Mouse (Mus musculus) adrenal gland, adult 8-10 months (tissue): Measurements from ENCODE around the gene Fdxacb1. TPM values are rescaled to one million over a fixed set of nuclear protein-coding genes. Genes with fewer than 3 reads are reported as not detected.

ENCODE experiments used
- DNase-seq: peaks from one replicate; pipeline ENCODE4 v3.0.0; 2022
- total RNA-seq, 4 experiments: library from RNA; stranded (reverse); gene quantifications; 2 replicates each; pipeline ENCODE4 v1.2.4; 2022

The Fdxacb1 gene
- total RNA-seq, 4 experiments from 2014 or later: 5.3 to 8.9 (median 6.7) TPM

GRCm38 (mm10) chr9:50808471-50808870, 40.4 kb downstream of the Fdxacb1 start:
- no peak for DNase-seq

DNA sequence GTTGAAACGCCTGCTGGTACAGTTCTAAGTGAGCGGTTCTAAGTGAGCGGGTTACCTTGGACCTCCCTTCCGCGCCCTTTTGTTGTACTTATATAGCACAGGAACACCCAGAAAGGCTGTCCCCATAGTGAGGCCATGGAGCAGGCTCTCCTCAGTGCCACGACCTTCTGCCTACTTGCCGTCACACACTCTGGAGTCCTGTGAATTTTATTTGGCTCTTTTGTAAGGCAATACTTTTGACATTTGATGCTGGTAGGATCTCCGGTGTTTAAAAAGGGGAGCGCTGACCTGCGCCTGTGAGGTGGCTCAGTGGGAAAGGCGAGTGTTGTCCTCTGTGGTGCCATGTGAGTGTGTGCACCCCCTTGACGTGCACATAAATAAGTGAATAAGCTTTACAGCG, 41.1 kb downstream of the Fdxacb1 start:
- no peak for DNase-seq

GRCm38 (mm10) chr9:50811187-50811586, 43.2 kb downstream of the Fdxacb1 start:
- no peak for DNase-seq

GRCm38 (mm10) chr9:50811746-50812145, 43.7 kb downstream of the Fdxacb1 start:
- DNase-seq: no peak

DNA sequence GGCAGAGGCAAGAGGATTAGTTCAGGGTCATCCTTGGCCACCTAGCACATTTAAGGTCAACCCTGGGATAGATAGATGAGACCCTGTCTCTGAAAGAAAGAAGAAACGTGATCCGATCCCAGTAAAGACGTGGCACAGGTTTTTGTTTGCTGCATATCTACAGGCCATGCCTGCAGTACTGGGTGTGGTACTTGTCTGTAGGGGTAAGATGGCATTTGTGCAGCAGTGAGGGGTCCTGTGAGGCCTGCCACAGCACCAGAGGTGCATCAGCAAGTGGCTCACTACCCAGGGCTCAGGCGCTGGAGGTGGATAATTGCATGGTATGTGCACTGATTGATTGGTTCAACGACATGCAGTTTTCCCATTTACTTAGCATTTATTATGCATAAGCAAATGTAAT, 45.8 kb downstream of the Fdxacb1 start:
- no peak for DNase-seq

DNA sequence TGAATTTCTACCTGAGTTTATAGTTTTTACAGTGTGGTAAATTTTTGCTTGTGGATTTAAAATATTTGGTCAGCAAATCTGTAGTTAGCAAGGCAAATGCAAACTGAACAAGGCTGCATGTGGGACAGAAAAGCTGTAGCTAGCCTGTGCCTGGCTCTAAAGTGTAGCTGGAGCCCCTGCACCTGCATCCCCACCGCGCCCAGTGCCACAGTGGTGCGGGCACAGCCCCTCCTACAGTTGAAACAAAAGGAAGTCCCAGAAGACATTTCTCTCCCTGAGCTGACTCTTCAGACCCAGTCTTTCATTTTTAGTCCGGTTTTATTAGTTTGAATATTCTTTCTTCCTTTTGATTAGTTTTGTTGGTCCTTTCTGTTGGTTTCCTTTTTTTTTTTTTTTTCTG, 47.6 kb downstream of the Fdxacb1 start:
- no peak for DNase-seq

- DNase-seq: no peak
Observed at GRCm38 (mm10) chr9:50816512-50816911, 48.5 kb downstream of the Fdxacb1 start.

GRCm38 (mm10) chr9:50818050-50818449, 50.0 kb downstream of the Fdxacb1 start:
- no peak for DNase-seq

- DNase-seq: no peak
Observed at GRCm38 (mm10) chr9:50819716-50820115, 51.7 kb downstream of the Fdxacb1 start.

DNA sequence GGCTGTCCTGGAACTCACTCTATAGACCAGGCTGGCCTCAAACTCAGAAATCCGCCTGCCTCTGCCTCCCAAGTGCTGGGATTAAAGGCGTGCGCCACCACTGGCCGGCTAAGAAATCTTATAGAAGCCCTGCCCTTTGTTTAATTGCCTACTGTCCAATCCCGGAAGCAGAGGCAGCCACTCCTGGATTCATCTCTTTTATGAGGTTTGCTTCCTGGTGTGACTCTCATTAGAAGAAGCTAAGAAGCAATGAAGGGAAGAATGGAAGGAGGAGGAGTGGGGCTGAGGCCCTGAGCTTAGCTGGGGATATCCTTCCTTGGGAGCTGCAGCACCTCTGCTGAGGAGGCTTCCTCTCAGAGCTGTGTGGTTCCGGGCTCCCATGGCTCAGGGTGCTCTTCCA, 53.6 kb downstream of the Fdxacb1 start:
- DNase-seq: no peak

DNA sequence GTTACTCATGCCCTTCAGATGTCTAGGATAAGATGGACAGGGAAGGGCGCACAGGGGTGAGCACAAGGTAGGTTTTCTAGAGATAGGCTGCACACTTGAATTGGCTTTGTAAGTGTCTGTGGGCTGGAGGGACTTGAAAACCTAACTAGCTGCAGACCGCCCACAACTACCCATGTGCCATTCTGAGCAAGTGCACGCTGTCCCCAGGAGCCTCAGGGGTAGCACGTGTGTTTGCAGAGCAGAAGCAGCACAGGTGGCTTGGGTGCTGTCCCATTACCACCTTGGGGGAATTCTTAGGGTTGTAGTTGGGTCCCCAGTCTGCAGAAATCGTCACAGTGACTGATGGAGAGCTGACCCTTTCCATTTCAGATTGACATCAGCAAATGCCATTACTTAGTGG, 54.2 kb downstream of the Fdxacb1 start:
- DNase-seq: no peak

Other genes with a start within 250 kb of the Fdxacb1 start
- 10 to 100 TPM; 54.1 to 70.2 (median 63.4) TPM for gene Pts, start 239.5 kb upstream of the Fdxacb1 start, total RNA-seq
- 1 to 10 TPM; 5.5 to 9.1 (median 7.3) TPM for gene Il18, start 213.4 kb upstream of the Fdxacb1 start, total RNA-seq
- gene Bco2, start 213.1 kb upstream of the Fdxacb1 start, total RNA-seq: 1 to 10 TPM; 4.8 to 7.0 (median 5.6) TPM
- gene Tex12, start 206.9 kb upstream of the Fdxacb1 start, total RNA-seq: not detected
- 100 to 1,000 TPM; 137 to 229 (median 191) TPM for gene Sdhd, start 164.4 kb upstream of the Fdxacb1 start, total RNA-seq
- 100 to 1,000 TPM; 139 to 206 (median 156) TPM for gene Timm8b, start 164.3 kb upstream of the Fdxacb1 start, total RNA-seq
- gene Pih1d2, start 150.9 kb upstream of the Fdxacb1 start, total RNA-seq: 1 to 10 TPM; 2.5 to 3.5 (median 3.0) TPM
- gene Nkapd1, start 150.8 kb upstream of the Fdxacb1 start, total RNA-seq: 10 to 100 TPM; 16.8 to 24.3 (median 22.4) TPM
- gene Dlat, start 108.5 kb upstream of the Fdxacb1 start, total RNA-seq: 100 to 1,000 TPM in 2 of 4 experiments, 10 to 100 TPM in 2; 71.5 to 123 (median 102) TPM
- gene Dixdc1, start 28.7 kb upstream of the Fdxacb1 start, total RNA-seq: 10 to 100 TPM in 3 of 4 experiments, 1 to 10 TPM in 1; 9.5 to 13.6 (median 11.7) TPM
- 1 to 10 TPM; 6.6 to 9.3 (median 7.9) TPM for gene 2310030G06Rik, start 21.7 kb upstream of the Fdxacb1 start, total RNA-seq
- 10 to 100 TPM; 26.8 to 60.1 (median 38.2) TPM for gene Cryab, start 16.9 kb upstream of the Fdxacb1 start, total RNA-seq
- gene Hspb2, start 15.9 kb upstream of the Fdxacb1 start, total RNA-seq: 1 to 10 TPM; 3.0 to 3.2 (median 3.1) TPM
- 10 to 100 TPM; 17.6 to 31.5 (median 21.7) TPM for gene Alg9, start 6.8 kb downstream of the Fdxacb1 start, total RNA-seq
- 10 to 100 TPM; 43.1 to 53.3 (median 44.2) TPM for gene 1110032A03Rik, start 7.3 kb downstream of the Fdxacb1 start, total RNA-seq
- 10 to 100 TPM; 32.9 to 46.7 (median 43.7) TPM for gene Ppp2r1b, start 77.1 kb downstream of the Fdxacb1 start, total RNA-seq
- gene Sik2, start 240.8 kb downstream of the Fdxacb1 start, total RNA-seq: 10 to 100 TPM; 58.6 to 85.4 (median 73.7) TPM